Comparison of ENCODE assay signal across 9 mouse cellular contexts in genomic region chr8:11924165-11924564, GRCm38 (mm10).
DNase-seq lines count a peak whose midpoint lies in the region; ATAC-seq lines count a peak whose summit lies in the region.
"Had no signal": no experiment of that assay in that cellular context is flagged by ENCODE, and none has a peak within 500 bp of the region (broad histone marks: within the 10 kb centered on the region; RNA-seq: fewer than 3 reads in every experiment).

No protein-coding gene starts in this region.

- no peak overlapping the region for H3K4me2 ChIP-seq in neural tube, embryonic 15.5 days
- H3K4me2 ChIP-seq in limb, embryonic 11.5 days (ENCODE audit: low read depth, severe bottlenecking): no peak overlapping the region
- H3K4me2 ChIP-seq: heart, embryonic 13.5 days had no signal

- no peaks in the 10 kb centered on the region for H3K27me3 ChIP-seq in neural tube, embryonic 15.5 days (replicated peaks)
- no peaks in the 10 kb centered on the region for H3K27me3 ChIP-seq in limb, embryonic 11.5 days (ENCODE audit: control insufficient read depth, insufficient read depth, low read length)

- DNase-seq in neural tube, embryonic 10.5 days (ENCODE audit: extremely low spot score, low spot score): peak; percentile 55
- DNase-seq in adrenal gland, postnatal 25 days: peak; percentile 78
- peak; percentile 22 for DNase-seq in embryo, embryonic 11.5 days (ENCODE audit: low read depth, low spot score)
- DNase-seq in induced T-regulatory cell, adult 2 months (ENCODE audit: low read depth): peak; percentile 66
- peak; percentile 68 for DNase-seq in limb, embryonic 11.5 days (ENCODE audit: low spot score)
- DNase-seq in retina, postnatal 1 day: peak; percentile 70
- peak; percentile 73 for DNase-seq in thymus, postnatal 4 days

- H3K4me3 ChIP-seq in neural tube, embryonic 15.5 days (replicated peaks): no peak overlapping the region
- H3K4me3 ChIP-seq in limb, embryonic 11.5 days (ENCODE audit: low read depth, low read length): no peak overlapping the region
- H3K4me3 ChIP-seq: heart, embryonic 13.5 days had no signal

- H3K36me3 ChIP-seq in neural tube, embryonic 15.5 days: no peaks in the 10 kb centered on the region
- H3K36me3 ChIP-seq in limb, embryonic 11.5 days (ENCODE audit: control insufficient read depth, insufficient read depth, low read length): no peaks in the 10 kb centered on the region
- H3K36me3 ChIP-seq: heart, embryonic 13.5 days had no signal

- peaks cover 3% of the 10 kb centered on the region; the same call in 1 of the 2 replicates for H3K4me1 ChIP-seq in neural tube, embryonic 15.5 days
- no peaks in the 10 kb centered on the region for H3K4me1 ChIP-seq in limb, embryonic 11.5 days (ENCODE audit: control insufficient read depth, insufficient read depth, low read length)
- H3K4me1 ChIP-seq: heart, embryonic 13.5 days had no signal

- H3K9ac ChIP-seq in neural tube, embryonic 15.5 days (replicated peaks): no peak overlapping the region
- no peak overlapping the region for H3K9ac ChIP-seq in limb, embryonic 11.5 days (ENCODE audit: low read length)
- H3K9ac ChIP-seq: heart, embryonic 13.5 days had no signal

- H3K9me3 ChIP-seq in neural tube, embryonic 15.5 days (replicated peaks): no peaks in the 10 kb centered on the region
- no peaks in the 10 kb centered on the region for H3K9me3 ChIP-seq in limb, embryonic 11.5 days (ENCODE audit: control insufficient read depth, low read length)
- H3K9me3 ChIP-seq: heart, embryonic 13.5 days had no signal

- no peak overlapping the region for H3K27ac ChIP-seq in neural tube, embryonic 15.5 days (replicated peaks)
- no peak overlapping the region for H3K27ac ChIP-seq in limb, embryonic 11.5 days (replicated peaks; ENCODE audit: low read depth, low read length)
- H3K27ac ChIP-seq: heart, embryonic 13.5 days had no signal

- ATAC-seq in neural tube, embryonic 15.5 days (ENCODE audit: low FRiP score): no peak
- ATAC-seq in limb, embryonic 11.5 days (ENCODE audit: insufficient number of reproducible peaks, low FRiP score, low TSS enrichment, low read depth): no peak

- 65% methylated on average over 11 of the region's 11 CpGs for WGBS in neural tube, embryonic 15.5 days
- WGBS in limb, embryonic 11.5 days: 66% methylated on average over 11 of the region's 11 CpGs

Comparison
In these comparisons a context has a peak if more than half of its experiments do, and no peak if none do; other contexts are left out.
1. DNase-seq: peak in every context shown above with its lines; median percentile 78 in adrenal gland, postnatal 25 days; 73 in thymus, postnatal 4 days; 70 in retina, postnatal 1 day; 68 in limb, embryonic 11.5 days; 66 in induced T-regulatory cell, adult 2 months; 55 in neural tube, embryonic 10.5 days; 22 in embryo, embryonic 11.5 days.